Mouse (Mus musculus) midbrain, postnatal 0 days (tissue): Measurements from ENCODE around the gene Olfr1224-ps1. TPM values are rescaled to one million over a fixed set of nuclear protein-coding genes. Genes with fewer than 3 reads are reported as not detected.
"Not testable (repeated sequence)": the region's sequence is repeated elsewhere in the genome, so short reads cannot be mapped to it uniquely, and the experiment has no call there.

Source experiments
- ATAC-seq: fragments of 200-750 bp; cut with Nextera tagmentation; 2 replicates; pipeline ENCODE4 v1.8.0; 2017; ENCODE audit warnings: moderate number of reproducible peaks, mild to moderate bottlenecking, moderate TSS enrichment, moderate library complexity; ENCODE audit not compliant: low FRiP score
- DNase-seq: peaks from one replicate; pipeline ENCODE4 v3.0.0-alpha.2; 2015; ENCODE audit warnings: low spot score
- H3K27ac ChIP-seq: fragments of 300-500 bp; sonication (generic); 2 replicates; pipeline ENCODE4 v1.5.1; 2014; ENCODE audit warnings: low read depth, mild to moderate bottlenecking, low read length, mixed read lengths
- H3K27me3 ChIP-seq: fragments of 300-500 bp; sonication (generic); 2 replicates; pipeline ENCODE4 v1.6.1; 2014; ENCODE audit warnings: low read length, control low read depth, mixed read lengths; ENCODE audit not compliant: insufficient read depth
- H3K36me3 ChIP-seq: fragments of 300-500 bp; sonication (generic); 2 replicates; pipeline ENCODE4 v1.6.1; 2014; ENCODE audit warnings: low read length, control low read depth, mixed read lengths; ENCODE audit not compliant: insufficient read depth
- H3K4me1 ChIP-seq: fragments of 300-500 bp; sonication (generic); 2 replicates; pipeline ENCODE4 v1.6.1; 2014; ENCODE audit warnings: mild to moderate bottlenecking, control low read depth, antibody characterized with exemption, low read length, mixed read lengths; ENCODE audit not compliant: insufficient read depth
- H3K4me2 ChIP-seq: fragments of 300-500 bp; sonication (generic); 2 replicates; pipeline ENCODE4 v1.6.1; 2014; ENCODE audit warnings: low read depth, mild to moderate bottlenecking, low read length, mixed read lengths; ENCODE audit not compliant: poor library complexity, severe bottlenecking
- H3K4me3 ChIP-seq: fragments of 300-500 bp; sonication (generic); 2 replicates; pipeline ENCODE4 v1.5.1; 2014; ENCODE audit warnings: low read depth, mild to moderate bottlenecking, low read length, moderate library complexity
- H3K9ac ChIP-seq: fragments of 300-500 bp; sonication (generic); replicated peaks from 2 replicates; pipeline ENCODE4 v1.6.1; 2014; ENCODE audit warnings: mild to moderate bottlenecking, low read length, moderate library complexity, mixed read lengths; ENCODE audit not compliant: poor library complexity, severe bottlenecking
- H3K9me3 ChIP-seq: fragments of 300-500 bp; sonication (generic); 2 replicates; pipeline ENCODE4 v1.6.1; 2016; ENCODE audit warnings: low read length, control low read depth
- CTCF ChIP-seq: IDR thresholded peaks from 2 replicates; pipeline ENCODE4 v1.5.1; 2016; ENCODE audit warnings: antibody characterized with exemption, mild to moderate bottlenecking
- WGBS: fragments of 180-500 bp; shearing (Covaris S2); extraction: QIAGEN DNeasy Blood & Tissue Kit; methylation state at CpG from one replicate; pipeline ENCODE4 v1.1.7; 2014; 5-methylcytosine and 5-hydroxymethylcytosine counted together
- polyA plus RNA-seq: library from polyadenylated mRNA; unstranded; fragments of >200 nt; fragmentation: Nextera tagmentation; extraction: Ambion mirVana; gene quantifications from 2 replicates; pipeline ENCODE4 v1.2.1, GENCODE M21; 2015
- total RNA-seq: library from RNA; depleted of rRNA; stranded (reverse); fragments of >200 nt; gene quantifications from 2 replicates; pipeline ENCODE4 v1.2.3, GENCODE M21; 2014; rRNA removed

Gene Olfr1224-ps1
- total RNA-seq (not detected in 2 replicates), polyA plus RNA-seq (not detected in 2 replicates)

GRCm38 (mm10) chr2:89163991-89164390 is at the start of gene Olfr1224-ps1:
Gene Olfr1224-ps1, minus strand, starts transcription at chr2:89164091.
- not testable (repeated sequence) for H3K27me3 ChIP-seq, H3K4me2 ChIP-seq, H3K9me3 ChIP-seq, H3K36me3 ChIP-seq, ATAC-seq, H3K4me1 ChIP-seq, H3K4me3 ChIP-seq, DNase-seq, H3K9ac ChIP-seq, H3K27ac ChIP-seq
- 92% methylated on average over 8 of the region's 8 CpGs for WGBS

GRCm38 (mm10) chr2:89199948-89200347 is 36.1 kb upstream of the Olfr1224-ps1 start, which contains the start of gene Olfr1226:
Gene Olfr1226, minus strand, starts transcription at chr2:89200048.
- DNase-seq (no peak), ATAC-seq (no peak)
- TF ChIP-seq CTCF = no peak
- no peaks in the 10 kb centered on the region for H3K4me1 ChIP-seq
- 61% methylated on average over 2 of the region's 2 CpGs for WGBS
- no peak within 1 kb of the TSS for H3K4me2 ChIP-seq
- no peak within 1 kb of the TSS for H3K27ac ChIP-seq
- no peak within 1 kb of the TSS for H3K4me3 ChIP-seq
- H3K9ac ChIP-seq = no peak within 1 kb of the TSS
- H3K36me3 ChIP-seq = no peaks in the 10 kb centered on the region
- H3K9me3 ChIP-seq = no peaks in the 10 kb centered on the region
- H3K27me3 ChIP-seq = no peaks in the 10 kb centered on the region

- Histone ChIP-seq H3K4me3 (no peak overlapping the region), H3K9ac (no peak overlapping the region)
- ATAC-seq = no peak
These were observed 32.6 kb upstream of the Olfr1224-ps1 start for GRCm38 (mm10) chr2:89196325-89196982.

DNA sequence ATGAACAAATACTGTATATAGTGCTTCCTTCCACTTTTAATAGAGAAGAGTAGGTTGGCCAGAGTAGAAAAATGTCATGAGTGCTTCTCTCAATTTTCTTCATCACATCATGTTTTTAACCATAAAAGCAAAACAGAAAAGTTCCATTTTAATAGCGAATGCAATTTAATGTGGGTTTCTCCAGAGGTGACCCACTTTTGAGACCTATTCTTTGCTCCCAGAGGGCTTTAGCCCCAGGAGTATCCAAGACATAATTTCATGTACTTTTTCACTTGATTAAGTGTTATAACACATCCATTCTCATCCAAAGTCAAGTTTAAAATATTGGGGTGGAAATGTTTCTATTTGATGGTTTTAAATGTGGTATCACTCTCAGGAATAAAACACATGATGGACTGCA is 10.7 kb upstream of the Olfr1224-ps1 start, which contains the start of gene Olfr1225:
TSS of gene Olfr1225 (minus strand) at position 101 of the 400 bp plus-strand sequence.
- H3K4me1 ChIP-seq = no peaks in the 10 kb centered on the region
- DNase-seq (no peak), ATAC-seq (no peak)
- no peaks in the 10 kb centered on the region for H3K27me3 ChIP-seq
- no peaks in the 10 kb centered on the region for H3K36me3 ChIP-seq
- no peak within 1 kb of the TSS for H3K4me3 ChIP-seq
- no peak within 1 kb of the TSS for H3K27ac ChIP-seq
- no peak for TF ChIP-seq CTCF
- no peak within 1 kb of the TSS for H3K9ac ChIP-seq
- H3K9me3 ChIP-seq = no peaks in the 10 kb centered on the region
- 92% methylated on average over 1 of the region's 1 CpGs for WGBS
- no peak within 1 kb of the TSS for H3K4me2 ChIP-seq

More at GRCm38 (mm10) chr2:89196325-89196982, 32.6 kb upstream of the Olfr1224-ps1 start:
- Histone ChIP-seq H3K27me3 (no peaks in the 10 kb centered on the region), H3K4me1 (no peaks in the 10 kb centered on the region), H3K9me3 (no peaks in the 10 kb centered on the region), H3K36me3 (no peaks in the 10 kb centered on the region), H3K4me2 (no peak overlapping the region), H3K27ac (no peak overlapping the region)
- no peak for TF ChIP-seq CTCF
- WGBS = 91% methylated on average over 3 of the region's 3 CpGs
- no peak for DNase-seq

- not testable (repeated sequence) for H3K9ac ChIP-seq, H3K9me3 ChIP-seq, H3K4me3 ChIP-seq, H3K36me3 ChIP-seq, H3K27ac ChIP-seq, H3K27me3 ChIP-seq, H3K4me1 ChIP-seq, DNase-seq, ATAC-seq, H3K4me2 ChIP-seq
- WGBS = 91% methylated on average over 4 of the region's 4 CpGs
These were observed 820 bp upstream of the Olfr1224-ps1 start for GRCm38 (mm10) chr2:89164711-89165110.

GRCm38 (mm10) chr2:89151460-89151859 is 12.4 kb downstream of the Olfr1224-ps1 start, which contains the start of gene Olfr1223:
Gene Olfr1223, minus strand, starts transcription at chr2:89151560.
- no peaks in the 10 kb centered on the region for H3K27me3 ChIP-seq
- H3K4me3 ChIP-seq = no peak within 1 kb of the TSS
- no peak within 1 kb of the TSS for H3K27ac ChIP-seq
- H3K9me3 ChIP-seq = no peaks in the 10 kb centered on the region
- ATAC-seq (no peak), DNase-seq (no peak)
- no peak within 1 kb of the TSS for H3K9ac ChIP-seq
- no peaks in the 10 kb centered on the region for H3K36me3 ChIP-seq
- no peak within 1 kb of the TSS for H3K4me2 ChIP-seq
- H3K4me1 ChIP-seq = no peaks in the 10 kb centered on the region
- WGBS = 53% methylated on average over 1 of the region's 1 CpGs
- TF ChIP-seq CTCF = no peak
